Mouse (Mus musculus): ENCODE measurements around the gene Atrn. TPM values are rescaled to one million over a fixed set of nuclear protein-coding genes. Genes with fewer than 3 reads are reported as not detected.
"Not testable (repeated sequence)": the region's sequence is repeated elsewhere in the genome, so short reads cannot be mapped to it uniquely, and the experiment has no call there.

The Atrn gene
- polyA plus RNA-seq, 1 experiment from 2014 or later: 15.6 TPM

DNA sequence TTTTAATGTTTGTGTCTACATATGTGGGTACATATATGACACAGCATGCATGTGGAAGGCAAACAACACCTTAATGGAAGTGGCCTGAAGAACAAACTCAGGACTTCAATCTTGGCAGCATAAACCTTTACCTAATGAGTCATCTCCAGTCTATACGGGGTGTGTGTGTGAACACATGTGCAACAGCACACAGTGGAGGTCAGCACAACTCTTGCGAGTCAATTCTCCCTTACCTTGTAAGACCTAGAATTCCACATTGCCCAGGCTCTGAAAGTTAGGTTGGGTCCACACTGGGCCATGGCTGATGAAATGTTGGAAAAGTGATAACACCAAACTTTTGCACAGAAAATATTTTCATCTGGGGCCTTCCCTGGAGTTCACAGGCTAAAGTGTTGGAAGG is 124.3 kb downstream of the Atrn start:
- Histone ChIP-seq H3K9ac (no peak overlapping the region), H3K36me3 (replicated peaks) (peaks cover 16% of the 10 kb centered on the region; the same call in 1 of the 2 replicates), H3K4me3 (no peak overlapping the region), H3K27me3 (replicated peaks) (no peaks in the 10 kb centered on the region), H3K4me2 (no peak overlapping the region), H3K4me1 (no peaks in the 10 kb centered on the region), H3K9me3 (no peaks in the 10 kb centered on the region), H3K27ac (no peak overlapping the region)
- no peak for ATAC-seq (replicated peaks)
- WGBS: 99% methylated on average over 2 of the region's 2 CpGs

DNA sequence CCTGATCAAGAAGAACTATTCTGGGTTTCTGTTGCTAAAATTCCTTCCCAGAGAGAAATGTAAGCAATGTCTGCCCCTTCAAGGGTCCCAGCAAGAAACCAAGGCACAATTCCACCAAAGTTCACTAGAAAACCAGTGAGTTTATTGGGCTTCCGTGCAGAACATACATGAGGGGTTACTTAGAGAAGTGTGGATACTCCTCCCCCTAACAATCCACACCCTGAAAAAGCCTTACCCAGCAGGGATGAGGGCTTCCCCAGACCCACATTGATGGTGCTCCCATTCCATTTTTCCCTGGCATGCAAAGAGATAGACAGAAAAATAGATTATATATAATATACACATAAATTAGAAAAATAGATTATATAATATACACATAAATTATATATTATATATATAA is 124.7 kb downstream of the Atrn start:
- Histone ChIP-seq H3K36me3 (replicated peaks) (peaks cover 12% of the 10 kb centered on the region; the same call in 1 of the 2 replicates), H3K4me1 (no peaks in the 10 kb centered on the region), H3K27me3 (replicated peaks) (no peaks in the 10 kb centered on the region), H3K27ac (no peak overlapping the region), H3K9me3 (no peaks in the 10 kb centered on the region), H3K4me2 (no peak overlapping the region), H3K4me3 (no peak overlapping the region), H3K9ac (no peak overlapping the region)
- 89% methylated on average over 1 of the region's 1 CpGs for WGBS
- ATAC-seq (replicated peaks): no peak

DNA sequence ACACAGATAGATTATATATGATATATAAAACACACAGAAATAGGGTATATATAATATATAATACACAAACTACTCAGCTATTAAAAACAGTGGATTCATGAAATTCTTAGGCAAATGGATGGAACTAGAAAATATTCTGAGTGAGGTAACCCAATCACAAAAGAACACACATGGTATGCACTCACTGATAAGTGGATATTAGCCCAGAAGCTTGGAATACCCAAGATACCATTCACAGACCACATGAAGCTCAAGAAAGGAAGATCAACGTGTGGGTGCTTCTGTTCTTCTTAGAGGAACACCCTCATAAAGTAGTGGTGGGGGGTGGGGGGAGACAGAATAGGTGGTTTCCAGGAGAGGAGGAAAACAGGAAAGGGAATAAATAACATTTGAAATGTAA is 125.1 kb downstream of the Atrn start:
- not testable (repeated sequence) for H3K4me2 ChIP-seq; H3K4me3 ChIP-seq; H3K4me1 ChIP-seq; ATAC-seq (replicated peaks); H3K9me3 ChIP-seq; H3K9ac ChIP-seq; H3K27ac ChIP-seq; H3K27me3 ChIP-seq (replicated peaks)
- peaks cover 10% of the 10 kb centered on the region; the same call in 1 of the 2 replicates for H3K36me3 ChIP-seq (replicated peaks)
- WGBS: 64% methylated on average over 1 of the region's 1 CpGs

DNA sequence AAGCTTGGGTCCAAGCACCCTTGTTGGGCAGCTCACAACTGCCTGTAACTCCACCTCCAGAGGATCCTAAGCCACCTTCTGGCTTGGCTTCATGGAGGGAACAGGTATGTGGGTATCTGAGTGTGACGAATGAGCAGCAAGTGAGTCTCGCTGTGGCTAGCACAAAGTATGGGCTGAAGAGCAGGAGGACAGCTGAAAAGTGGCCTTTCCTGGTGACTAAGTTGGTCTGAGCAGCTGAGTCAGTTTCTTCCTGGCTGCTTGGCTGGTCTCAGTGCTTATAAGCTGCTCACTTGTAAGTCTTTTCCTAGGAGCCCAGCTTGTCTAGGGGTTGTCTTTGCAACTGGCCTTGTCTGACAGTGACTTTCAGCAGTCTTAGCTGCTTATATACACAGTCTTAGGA is 130.0 kb downstream of the Atrn start:
- H3K4me2 ChIP-seq: no peak overlapping the region
- peaks cover 15% of the 10 kb centered on the region for H3K27me3 ChIP-seq (replicated peaks)
- H3K4me1 ChIP-seq: peaks cover 11% of the 10 kb centered on the region
- ATAC-seq (replicated peaks): no peak
- H3K36me3 ChIP-seq (replicated peaks): no peaks in the 10 kb centered on the region
- H3K9me3 ChIP-seq: no peaks in the 10 kb centered on the region
- no peak overlapping the region for H3K4me3 ChIP-seq
- 88% methylated on average over 2 of the region's 2 CpGs for WGBS
- no peak overlapping the region for H3K27ac ChIP-seq
- no peak overlapping the region for H3K9ac ChIP-seq

DNA sequence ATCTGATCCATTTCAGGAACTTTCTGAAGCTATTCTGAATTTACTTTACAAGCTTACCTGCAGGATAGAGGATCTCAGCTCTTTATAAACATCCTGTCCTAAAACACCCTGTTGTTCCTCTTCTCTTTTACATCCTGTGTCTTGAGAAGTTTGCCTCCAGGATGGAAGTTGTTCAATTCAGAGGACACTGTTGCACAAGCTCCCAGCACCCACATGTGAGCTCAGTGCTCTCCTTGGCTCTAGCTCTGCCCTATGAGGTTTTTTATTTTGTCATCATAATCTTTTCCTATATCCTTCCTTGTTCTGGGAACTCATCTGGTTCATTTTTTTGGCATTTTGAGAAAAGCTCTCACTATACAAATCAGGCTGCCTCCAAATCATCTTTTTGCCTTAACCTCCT is 130.5 kb downstream of the Atrn start:
- no peak for ATAC-seq (replicated peaks)
- H3K36me3 ChIP-seq (replicated peaks): no peaks in the 10 kb centered on the region

DNA sequence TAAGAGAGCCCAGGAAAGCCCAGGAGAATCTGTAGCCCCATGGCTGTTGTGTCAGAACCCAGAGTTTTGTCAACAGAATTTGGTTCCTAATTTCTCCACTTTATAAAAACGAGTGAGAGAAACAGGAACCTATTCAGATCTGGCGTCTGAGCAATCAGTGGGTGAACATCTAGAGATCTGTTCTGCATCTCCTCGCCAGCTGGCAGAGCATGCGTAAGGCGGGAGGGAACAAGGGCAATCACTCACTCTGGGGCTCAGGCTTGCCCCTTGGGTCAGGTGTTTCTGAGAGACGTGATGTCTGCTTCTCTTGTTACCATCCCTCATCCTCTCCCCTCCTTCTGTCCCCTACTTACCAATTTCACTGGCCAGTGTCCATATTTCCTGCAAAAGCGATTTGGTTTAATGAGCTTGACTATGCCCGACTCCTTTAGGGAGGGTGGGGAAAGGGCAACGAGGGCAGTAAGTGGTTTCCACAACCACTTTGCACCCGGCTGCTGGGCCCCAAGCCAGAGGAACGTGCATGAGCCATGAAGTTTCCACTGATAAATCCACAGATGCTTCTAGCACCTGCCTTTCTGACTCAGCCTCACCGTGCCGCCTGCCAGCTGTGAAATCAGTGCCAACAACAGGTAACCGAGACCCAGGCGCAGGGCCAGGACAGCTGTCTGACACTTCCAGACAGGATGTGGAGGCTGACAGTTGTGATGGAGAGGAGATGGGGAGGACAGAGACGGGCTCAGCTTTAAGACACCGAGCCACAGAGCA is 131.1 kb downstream of the Atrn start:
- no peak overlapping the region for H3K27ac ChIP-seq
- no peak for ATAC-seq (replicated peaks)
- WGBS: 74% methylated on average over 17 of the region's 17 CpGs
- peaks cover 17% of the 10 kb centered on the region for H3K4me1 ChIP-seq
- peaks cover 25% of the 10 kb centered on the region for H3K27me3 ChIP-seq (replicated peaks)
- H3K9me3 ChIP-seq: no peaks in the 10 kb centered on the region
- H3K36me3 ChIP-seq (replicated peaks): no peaks in the 10 kb centered on the region
- H3K4me3 ChIP-seq: no peak overlapping the region
- no peak overlapping the region for H3K4me2 ChIP-seq
- no peak overlapping the region for H3K9ac ChIP-seq

More for the DNA sequence above, 130.5 kb downstream of the Atrn start:
- no peak overlapping the region for H3K27ac ChIP-seq
- H3K4me1 ChIP-seq: peaks cover 15% of the 10 kb centered on the region
- H3K9me3 ChIP-seq: no peaks in the 10 kb centered on the region
- H3K4me2 ChIP-seq: no peak overlapping the region
- H3K4me3 ChIP-seq: no peak overlapping the region
- no peak overlapping the region for H3K9ac ChIP-seq
- H3K27me3 ChIP-seq (replicated peaks): peaks cover 18% of the 10 kb centered on the region

DNA sequence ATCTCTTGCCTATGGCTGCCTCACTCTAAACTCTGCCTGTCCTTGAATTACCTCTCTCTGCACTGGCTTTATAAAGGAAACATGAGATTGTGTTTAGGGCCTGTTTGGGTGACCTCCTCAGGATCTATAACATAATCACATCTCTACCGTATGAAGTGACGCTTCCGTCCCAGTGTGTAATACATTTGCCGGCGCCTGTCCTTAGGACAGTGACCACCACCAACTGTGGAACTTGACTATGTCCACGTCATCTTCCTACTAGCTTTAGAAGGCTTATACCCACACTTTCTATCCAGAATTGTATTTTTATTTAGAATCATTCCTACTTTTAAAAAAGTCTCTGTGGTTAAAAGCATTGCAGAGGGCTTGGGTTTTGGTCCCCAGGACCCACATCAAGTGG is 131.9 kb downstream of the Atrn start:
- Histone ChIP-seq H3K27me3 (replicated peaks) (peaks cover 33% of the 10 kb centered on the region), H3K27ac (no peak overlapping the region), H3K9me3 (no peaks in the 10 kb centered on the region), H3K9ac (no peak overlapping the region), H3K4me1 (peaks cover 17% of the 10 kb centered on the region), H3K36me3 (replicated peaks) (no peaks in the 10 kb centered on the region), H3K4me2 (no peak overlapping the region), H3K4me3 (no peak overlapping the region)
- 93% methylated on average over 6 of the region's 6 CpGs for WGBS
- no peak for ATAC-seq (replicated peaks)

DNA sequence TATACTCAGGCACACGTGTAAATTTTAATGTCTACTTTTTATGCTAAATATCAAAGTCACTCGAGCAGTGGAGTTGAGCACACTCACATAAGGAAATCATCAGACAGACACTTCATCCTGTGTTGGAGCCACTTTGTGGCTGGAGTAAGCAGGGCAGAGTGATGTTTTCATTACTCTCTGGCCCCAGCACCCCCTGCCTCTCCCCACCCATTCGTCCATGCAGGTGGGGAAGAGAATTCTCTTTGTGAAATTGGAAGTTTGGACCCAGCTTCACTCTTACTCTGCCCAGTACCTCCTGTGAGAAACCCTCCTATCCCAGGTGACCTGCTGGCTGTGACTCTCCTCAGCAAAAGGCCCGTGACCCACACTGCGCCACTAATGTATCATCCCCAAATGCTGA is 132.4 kb downstream of the Atrn start:
- ATAC-seq (replicated peaks): no peak
- H3K27me3 ChIP-seq (replicated peaks): peaks cover 33% of the 10 kb centered on the region
- 84% methylated on average over 5 of the region's 5 CpGs for WGBS
- H3K4me2 ChIP-seq: no peak overlapping the region
- H3K4me1 ChIP-seq: peaks cover 17% of the 10 kb centered on the region
- H3K9me3 ChIP-seq: no peaks in the 10 kb centered on the region
- no peak overlapping the region for H3K4me3 ChIP-seq
- no peaks in the 10 kb centered on the region for H3K36me3 ChIP-seq (replicated peaks)
- no peak overlapping the region for H3K27ac ChIP-seq
- no peak overlapping the region for H3K9ac ChIP-seq

DNA sequence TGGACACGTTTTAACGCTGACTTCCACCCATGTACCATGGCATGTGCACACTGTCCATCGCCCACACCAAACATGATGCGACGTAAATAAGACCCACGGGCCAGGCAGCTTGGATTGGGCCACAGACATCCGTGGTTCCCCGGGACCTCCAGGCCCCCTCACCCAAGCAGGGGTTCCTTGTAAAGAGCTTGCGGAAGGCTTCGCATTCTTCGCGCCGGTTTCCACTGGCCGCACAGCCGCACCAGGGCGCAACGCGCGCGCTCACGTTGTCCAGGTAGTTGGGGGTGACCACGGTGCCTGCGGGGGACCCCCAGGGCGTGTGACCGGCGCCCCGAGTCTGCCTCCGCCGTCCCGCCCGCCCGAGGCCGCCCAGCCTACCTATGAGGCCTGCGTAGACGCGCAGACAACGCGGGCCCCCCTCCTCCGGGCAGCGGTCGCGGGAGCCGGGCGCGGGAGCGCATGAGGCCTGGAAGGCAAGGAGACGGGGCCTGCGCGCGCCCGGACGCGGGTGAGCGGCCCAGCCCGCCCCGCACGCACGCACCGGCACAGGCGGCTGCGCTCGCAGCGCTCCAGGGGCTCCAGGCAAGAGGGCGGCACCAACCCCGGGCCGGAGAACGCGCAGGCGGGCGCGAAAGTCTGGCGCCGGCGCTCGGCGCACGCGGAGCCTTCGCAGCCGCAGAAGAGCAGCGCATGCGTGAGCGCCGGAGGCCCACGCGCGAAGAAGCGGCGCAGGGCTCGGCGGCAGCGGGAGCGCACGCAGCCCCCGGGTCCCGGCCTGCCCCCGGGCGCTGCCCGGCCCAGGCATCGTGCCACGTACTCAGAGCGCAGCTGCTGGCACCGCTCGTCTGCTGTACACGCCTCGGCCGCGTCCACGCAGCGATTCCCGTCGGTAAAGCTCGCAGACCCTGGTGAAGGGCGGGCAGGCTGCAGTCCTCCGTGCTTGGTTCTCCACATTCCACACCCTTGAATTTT is 134.8 kb downstream of the Atrn start:
- H3K9me3 ChIP-seq: no peaks in the 10 kb centered on the region
- peak overlapping the region; percentile 71 for H3K4me2 ChIP-seq
- peaks cover 17% of the 10 kb centered on the region for H3K4me1 ChIP-seq
- no peaks in the 10 kb centered on the region for H3K36me3 ChIP-seq (replicated peaks)
- WGBS: 3% methylated on average over 84 of the region's 115 CpGs
- H3K27ac ChIP-seq: peak overlapping the region; percentile 77
- ATAC-seq (replicated peaks): peak; percentile 90
- peak overlapping the region; percentile 71 for H3K9ac ChIP-seq
- peaks cover 33% of the 10 kb centered on the region for H3K27me3 ChIP-seq (replicated peaks)
- peak overlapping the region; percentile 59 for H3K4me3 ChIP-seq

DNA sequence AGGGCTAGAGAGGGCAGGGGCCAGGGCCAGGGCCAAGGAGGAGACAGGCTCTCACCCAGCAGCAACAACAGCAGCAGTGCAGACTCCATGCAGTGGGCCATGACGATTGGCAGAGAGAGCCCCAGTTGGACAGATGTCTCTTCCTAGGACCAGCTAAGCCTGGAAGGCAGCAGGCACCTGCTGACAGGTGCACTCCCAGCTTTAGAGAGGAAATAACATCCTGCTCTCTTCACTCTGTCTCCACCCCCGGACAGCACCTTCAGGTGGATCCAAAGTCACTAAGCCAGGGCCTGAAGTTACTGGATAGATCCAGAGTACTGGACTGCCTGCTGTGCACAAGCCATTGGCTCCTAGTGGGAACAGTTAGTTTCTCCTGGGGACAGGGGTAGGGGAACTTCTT is 136.7 kb downstream of the Atrn start, which contains the start of gene Gfra4:
Gfra4 (minus strand) TSS at position 101 of the 400 bp plus-strand sequence.
- Histone ChIP-seq H3K36me3 (replicated peaks) (no peaks in the 10 kb centered on the region), H3K4me2 (peak within 1 kb of the TSS; percentile 71), H3K9ac (peak within 1 kb of the TSS; percentile 71; the same call in 1 of the 2 replicates), H3K9me3 (no peaks in the 10 kb centered on the region), H3K27me3 (replicated peaks) (peaks cover 33% of the 10 kb centered on the region), H3K4me3 (peak within 1 kb of the TSS; percentile 59), H3K4me1 (peaks cover 17% of the 10 kb centered on the region), H3K27ac (no peak within 1 kb of the TSS)
- ATAC-seq (replicated peaks): no peak
- 88% methylated on average over 2 of the region's 2 CpGs for WGBS

DNA sequence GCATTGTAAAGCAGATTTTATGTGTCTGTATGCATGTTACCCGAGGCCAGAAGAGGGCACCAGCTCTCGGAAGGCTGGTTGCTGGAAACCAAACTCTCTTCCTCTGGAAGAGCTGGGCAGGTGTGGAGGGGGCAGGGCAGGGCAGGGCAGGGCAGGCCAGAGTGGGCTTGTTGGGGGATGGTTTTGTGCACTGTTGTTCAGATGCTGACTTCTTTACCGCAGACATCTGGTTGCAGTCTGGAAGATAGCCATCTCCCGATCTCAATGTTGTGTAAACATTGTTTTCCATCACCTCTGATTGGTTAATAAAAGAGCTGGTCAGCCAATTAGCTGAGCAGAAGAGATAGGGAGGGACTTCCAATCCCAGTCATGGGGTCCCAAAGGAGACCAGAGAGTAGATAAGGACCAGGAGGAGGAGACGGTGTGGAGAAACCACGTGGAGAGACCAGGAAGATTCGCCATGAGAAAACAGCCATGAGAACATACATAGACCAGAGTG is 138.1 kb downstream of the Atrn start:
- Histone ChIP-seq H3K4me1 (peaks cover 17% of the 10 kb centered on the region), H3K4me2 (no peak overlapping the region; the same call in 1 of the 2 replicates), H3K9ac (no peak overlapping the region), H3K27me3 (replicated peaks) (peaks cover 33% of the 10 kb centered on the region), H3K9me3 (no peaks in the 10 kb centered on the region), H3K36me3 (replicated peaks) (no peaks in the 10 kb centered on the region), H3K27ac (no peak overlapping the region), H3K4me3 (no peak overlapping the region)
- no peak for ATAC-seq (replicated peaks)
- WGBS: 13% methylated on average over 7 of the region's 7 CpGs

DNA sequence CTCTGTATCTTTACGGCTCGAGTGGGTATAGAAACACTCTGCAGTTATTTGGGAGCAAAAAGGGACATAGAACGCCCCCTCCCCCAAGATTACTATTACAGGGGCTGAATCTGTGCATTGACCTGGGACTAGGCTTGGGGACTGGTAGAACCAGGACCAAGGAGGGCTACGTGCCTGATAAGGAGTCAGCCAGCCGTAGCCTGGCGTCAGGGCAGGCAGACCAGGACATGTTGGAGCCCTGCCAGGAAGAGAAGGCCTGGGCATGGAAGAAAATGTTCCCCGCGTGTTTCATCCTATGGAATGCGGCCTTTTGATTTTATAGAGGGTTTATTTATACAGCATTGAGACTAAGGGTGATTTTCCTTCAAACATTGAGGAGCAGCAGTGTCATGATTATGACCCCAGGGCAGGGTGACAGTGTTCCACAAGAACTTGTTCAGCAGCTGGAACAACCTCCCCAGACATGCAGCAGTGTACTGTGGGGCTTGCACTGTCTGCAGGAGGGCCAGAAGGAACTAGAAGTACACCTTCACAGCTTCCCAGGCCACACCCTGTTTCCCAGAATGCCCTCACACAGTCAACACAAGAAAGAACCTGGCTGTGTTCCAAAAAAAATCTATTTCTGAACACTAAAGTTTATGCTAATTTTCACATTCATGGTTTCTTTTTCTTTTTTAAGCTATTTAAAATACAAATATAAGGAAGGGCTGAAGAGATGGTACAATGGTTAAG is 138.9 kb downstream of the Atrn start:
- H3K36me3 ChIP-seq (replicated peaks): no peaks in the 10 kb centered on the region
- no peak overlapping the region for H3K4me2 ChIP-seq
- peaks cover 13% of the 10 kb centered on the region for H3K4me1 ChIP-seq
- WGBS: 75% methylated on average over 9 of the region's 9 CpGs
- no peak overlapping the region for H3K4me3 ChIP-seq
- ATAC-seq (replicated peaks): no peak
- peaks cover 26% of the 10 kb centered on the region for H3K27me3 ChIP-seq (replicated peaks)
- no peaks in the 10 kb centered on the region for H3K9me3 ChIP-seq
- no peak overlapping the region for H3K27ac ChIP-seq
- H3K9ac ChIP-seq: no peak overlapping the region
